Mouse (Mus musculus) A20 (cell line): ENCODE results near the gene Zdhhc1.

Experiments used
- DNase-seq: peaks from one replicate; pipeline ENCODE4 v3.0.0-alpha.2; 2011; ENCODE audit warnings: low read depth, low spot score

Zdhhc1 gene

GRCm38 (mm10) chr8:105517346-105517745 is 20.6 kb upstream of the Zdhhc1 start:
- DNase-seq = no peak

DNA sequence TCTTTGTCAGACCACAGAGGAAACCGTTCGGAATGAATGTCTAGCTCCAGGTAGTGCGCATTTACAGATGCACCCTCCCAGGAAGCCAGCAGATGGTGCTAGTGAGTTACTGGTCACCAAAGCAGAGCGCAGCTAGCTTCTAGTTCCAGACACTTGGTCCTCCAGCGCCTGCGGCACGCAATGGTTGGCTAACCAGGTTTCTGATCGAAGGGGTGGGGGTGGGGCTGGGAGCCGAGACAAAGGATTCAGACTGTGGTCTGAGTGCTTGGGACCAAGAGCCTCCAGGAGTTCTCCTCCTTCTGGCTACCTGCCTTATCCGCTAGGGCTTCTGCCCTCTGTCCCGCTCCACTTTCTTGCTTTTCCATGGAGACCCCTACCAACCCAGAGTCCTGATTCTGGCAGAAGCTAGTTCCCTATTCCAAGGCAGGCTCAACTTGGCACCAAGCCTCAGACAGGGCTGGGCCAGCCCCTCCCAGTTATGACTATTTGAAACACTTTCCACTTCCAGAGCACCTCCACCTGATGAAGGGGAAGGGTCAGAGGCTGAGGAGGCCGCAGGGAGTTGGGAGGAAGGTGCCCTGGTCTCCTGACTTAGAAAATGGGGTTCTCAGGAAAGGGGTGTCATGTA is 19.4 kb upstream of the Zdhhc1 start:
- DNase-seq = peak; percentile 76

DNA sequence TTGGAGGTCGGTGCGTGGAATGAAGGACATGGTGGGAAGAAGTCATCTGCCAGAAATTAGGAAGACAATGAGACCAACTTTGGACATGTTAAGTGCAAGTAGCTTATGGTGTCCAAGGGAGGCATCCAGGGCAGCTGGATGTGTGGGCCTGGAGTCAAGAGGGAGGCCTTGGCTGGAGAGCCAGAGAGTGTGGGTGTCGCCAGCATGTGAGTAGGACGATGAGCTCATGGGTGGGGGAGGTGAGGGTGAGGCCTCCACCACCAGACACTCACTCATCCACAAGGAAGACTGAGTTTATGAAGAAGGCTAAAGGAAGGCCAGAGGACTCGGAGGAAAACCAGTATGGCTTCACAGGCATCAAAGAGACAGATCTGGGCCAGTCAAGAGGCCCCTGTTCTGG is 18.0 kb upstream of the Zdhhc1 start:
- DNase-seq = no peak

- DNase-seq = no peak
Measured at GRCm38 (mm10) chr8:105514194-105514593, 17.5 kb upstream of the Zdhhc1 start.

- DNase-seq = peak; percentile 72
Measured at GRCm38 (mm10) chr8:105509997-105510735, 13.5 kb upstream of the Zdhhc1 start.

DNA sequence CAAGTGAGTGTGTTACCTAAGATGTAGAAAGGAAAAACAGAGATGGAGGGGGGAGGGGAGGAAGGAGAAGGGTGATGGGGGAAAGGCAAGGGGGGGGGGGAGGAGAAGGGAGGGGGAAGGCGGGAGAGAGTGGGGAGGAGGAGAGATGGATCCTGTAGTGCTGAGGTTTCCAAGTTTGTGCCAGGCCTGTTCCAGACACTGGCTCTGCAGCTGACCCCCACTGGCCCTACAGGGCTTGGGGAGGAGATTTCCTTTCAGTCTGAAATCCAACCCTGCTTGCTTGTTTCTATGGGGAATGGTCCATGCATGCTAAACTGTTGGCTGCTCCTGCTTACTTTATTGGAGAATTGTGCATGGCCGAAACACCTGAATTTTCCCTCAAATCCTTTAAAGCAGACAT is 12.1 kb upstream of the Zdhhc1 start:
- no peak for DNase-seq

GRCm38 (mm10) chr8:105506977-105507376 is 10.3 kb upstream of the Zdhhc1 start:
- no peak for DNase-seq

- no peak for DNase-seq
Measured at GRCm38 (mm10) chr8:105504617-105505016, 7.9 kb upstream of the Zdhhc1 start.

DNA sequence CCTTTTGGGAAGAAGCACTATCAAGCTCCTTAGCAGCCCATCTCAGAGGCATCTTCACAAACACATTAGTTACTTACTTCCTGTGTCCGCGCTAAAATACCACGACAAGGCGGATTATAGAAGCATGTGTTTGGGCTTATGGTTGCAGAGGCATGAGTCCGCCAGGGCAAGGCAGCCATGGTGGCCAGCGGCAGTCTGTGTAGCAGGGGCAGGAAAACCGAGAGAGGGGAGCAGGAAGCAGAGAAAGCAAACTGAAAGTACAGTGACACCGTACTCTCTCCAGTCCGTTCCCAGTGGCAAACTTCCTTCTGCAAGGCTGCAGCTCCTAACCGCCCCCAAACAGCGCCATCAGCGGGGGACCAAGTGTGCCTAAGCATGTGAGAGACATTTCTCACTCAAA is 3.1 kb upstream of the Zdhhc1 start:
- no peak for DNase-seq

GRCm38 (mm10) chr8:105495350-105496302 is 1.1 kb downstream of the Zdhhc1 start:
- no peak for DNase-seq

GRCm38 (mm10) chr8:105494566-105494965 is 2.1 kb downstream of the Zdhhc1 start:
- DNase-seq = no peak

GRCm38 (mm10) chr8:105493495-105493894 is 3.2 kb downstream of the Zdhhc1 start:
- DNase-seq = no peak

- no peak for DNase-seq
Measured at GRCm38 (mm10) chr8:105489281-105489680, 7.4 kb downstream of the Zdhhc1 start.

DNA sequence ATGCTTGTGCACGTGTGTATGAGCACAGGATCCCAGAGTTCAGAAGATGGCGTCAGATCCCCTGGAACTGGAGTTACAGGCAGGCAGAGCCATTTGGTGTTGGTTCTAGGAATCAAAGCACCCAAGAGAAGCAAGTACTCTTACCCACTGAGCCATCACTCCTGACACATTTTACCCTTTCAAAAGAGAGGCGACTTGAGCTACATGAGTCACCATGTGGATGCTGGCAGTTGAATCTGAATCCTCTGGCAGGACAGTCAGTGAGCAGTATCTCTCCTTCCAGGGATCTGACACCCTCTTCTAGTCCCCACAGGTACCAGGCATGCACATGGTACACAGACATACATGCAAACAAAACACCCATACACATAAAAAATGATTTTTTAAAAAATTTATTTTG is 8.6 kb downstream of the Zdhhc1 start:
- DNase-seq = no peak

DNA sequence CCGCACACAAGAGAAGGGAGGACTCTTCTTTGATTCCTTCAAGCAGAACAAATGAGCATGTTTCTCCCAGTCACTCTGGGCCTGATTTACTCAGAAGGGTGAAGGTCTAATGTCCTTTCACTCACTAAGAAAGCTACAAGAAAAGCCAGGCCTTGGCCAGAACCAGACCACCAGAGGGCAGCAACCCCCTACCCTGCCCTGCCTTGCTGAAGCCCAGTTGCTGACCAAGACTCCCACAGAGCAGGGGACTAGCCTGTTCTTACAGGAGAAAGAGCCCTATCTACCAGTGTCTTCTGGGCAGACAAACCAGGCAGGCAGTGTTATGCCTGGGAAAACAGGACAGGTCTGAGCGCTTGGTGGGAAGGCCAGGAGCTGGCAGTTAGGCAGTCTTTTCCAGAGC is 12.3 kb downstream of the Zdhhc1 start:
- DNase-seq = peak; percentile 48

GRCm38 (mm10) chr8:105484030-105484368 is 12.7 kb downstream of the Zdhhc1 start:
- no peak for DNase-seq

DNA sequence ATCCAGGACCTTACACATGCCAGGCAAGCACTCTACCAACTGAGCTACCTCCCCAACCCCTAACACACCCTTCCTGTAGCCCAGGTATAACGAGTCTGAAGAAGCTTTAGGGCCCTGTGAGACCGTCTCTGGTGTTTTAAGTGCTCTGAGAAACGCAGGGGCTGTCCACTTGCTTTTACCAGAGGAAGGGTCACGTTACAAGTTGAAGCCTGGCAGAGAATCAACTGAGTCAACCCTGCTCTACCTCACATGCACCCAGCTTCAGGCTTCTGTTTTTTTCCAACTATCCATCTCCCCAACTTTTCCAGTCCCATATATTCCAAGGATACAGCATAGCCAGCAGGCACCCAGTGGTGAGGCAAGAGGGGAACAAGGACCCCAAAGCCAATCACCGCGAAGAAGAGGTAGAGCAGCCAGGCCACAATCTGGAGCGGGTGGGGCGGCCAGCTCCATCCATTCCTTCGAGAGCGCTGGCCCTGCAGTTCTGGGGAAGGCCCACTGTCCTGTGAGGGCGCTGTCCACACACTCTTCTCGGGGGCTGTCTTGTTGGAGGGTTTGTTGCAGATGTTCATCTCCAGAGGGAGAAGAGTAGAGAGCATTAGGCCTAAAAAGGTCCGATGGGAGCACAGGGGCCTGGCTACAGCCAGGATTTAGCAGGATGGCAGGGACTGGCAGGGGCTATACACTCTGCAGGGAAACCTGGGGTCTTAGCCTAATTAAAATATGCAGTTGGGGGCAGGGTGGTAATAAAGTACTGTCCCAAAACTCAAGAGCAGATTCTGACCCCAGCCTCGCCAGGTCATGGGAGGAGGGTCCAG is 13.3 kb downstream of the Zdhhc1 start:
- no peak for DNase-seq

- DNase-seq = no peak
Measured at GRCm38 (mm10) chr8:105482123-105482522, 14.6 kb downstream of the Zdhhc1 start.

DNA sequence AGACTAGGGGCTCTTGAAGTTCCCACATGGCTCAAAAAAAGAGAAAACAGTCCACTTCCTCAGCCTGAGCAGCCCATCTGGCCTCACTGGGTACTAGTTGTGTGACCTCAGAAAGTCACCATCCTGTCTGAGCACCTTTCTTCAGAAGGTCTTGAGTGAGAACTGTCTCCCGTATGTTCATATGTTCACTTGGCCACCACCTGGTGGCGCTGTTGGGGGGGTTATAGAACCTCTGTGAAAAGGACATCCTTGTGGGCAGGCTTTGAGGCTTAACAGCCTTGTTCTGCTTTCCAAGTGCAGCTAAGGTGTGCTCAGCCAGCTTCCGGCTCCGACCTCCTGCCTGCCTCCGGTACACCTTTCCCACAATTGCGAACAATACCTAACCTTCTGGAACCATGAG is 15.2 kb downstream of the Zdhhc1 start:
- peak; percentile 79 for DNase-seq

GRCm38 (mm10) chr8:105481013-105481412 is 15.7 kb downstream of the Zdhhc1 start:
- no peak for DNase-seq

DNA sequence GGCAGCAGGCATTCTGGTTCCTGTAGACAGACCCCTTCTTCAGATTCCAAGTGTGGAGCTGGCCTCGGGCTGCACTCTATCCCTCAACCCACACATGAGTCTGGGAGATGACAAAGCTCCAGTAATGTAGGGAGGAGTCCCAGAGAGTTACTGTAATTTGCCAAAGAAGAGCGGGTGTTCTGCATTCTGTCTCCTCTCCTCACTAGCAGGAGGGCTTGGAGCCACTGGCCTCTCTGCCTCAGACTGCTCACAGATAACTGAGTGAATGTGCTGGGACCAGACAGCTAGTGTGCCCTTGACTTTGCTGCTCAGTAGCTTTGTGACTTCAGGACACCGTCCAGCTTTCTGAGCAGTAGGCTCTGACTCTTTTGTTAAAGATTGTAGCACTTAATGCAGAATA is 18.9 kb downstream of the Zdhhc1 start:
- DNase-seq = no peak
